Mouse (Mus musculus): ENCODE results near the gene Bcl7a. TPM values are rescaled to one million over a fixed set of nuclear protein-coding genes. Genes with fewer than 3 reads are reported as not detected.

The Bcl7a gene
- polyA plus RNA-seq, 1 experiment: 23.4 TPM

- TF ChIP-seq POLR2A (IDR thresholded peaks at IDR 0.05; ENCODE audit: low read depth, low read length) (no peak), CTCF (conservative IDR thresholded peaks at IDR 0.05; ENCODE audit: insufficient read depth, insufficient read length, low read depth, low read length) (no peak)
- 92% methylated on average over 3 of the region's 3 CpGs for WGBS
- H3K4me3 ChIP-seq (ENCODE audit: insufficient read depth, low read depth, low read length): no peak overlapping the region
- no peak for DNase-seq
- H3K36me3 ChIP-seq (ENCODE audit: control insufficient read depth, insufficient read depth, low read length): no peaks in the 10 kb centered on the region
- peaks cover 7% of the 10 kb centered on the region for H3K4me1 ChIP-seq (ENCODE audit: control insufficient read depth, insufficient read depth, low read length)
- H3K27ac ChIP-seq (ENCODE audit: insufficient read depth, low read depth, low read length): no peak overlapping the region
- H3K27me3 ChIP-seq (replicated peaks; ENCODE audit: control insufficient read depth, insufficient read depth, low read length): no peaks in the 10 kb centered on the region
Measured at GRCm38 (mm10) chr5:123416149-123416548, 72.5 kb downstream of the Bcl7a start.

GRCm38 (mm10) chr5:123416566-123417518 is 73.2 kb downstream of the Bcl7a start:
- no peaks in the 10 kb centered on the region for H3K36me3 ChIP-seq (ENCODE audit: control insufficient read depth, insufficient read depth, low read length)
- H3K27ac ChIP-seq (ENCODE audit: insufficient read depth, low read depth, low read length): no peak overlapping the region
- no peak for DNase-seq
- H3K27me3 ChIP-seq (replicated peaks; ENCODE audit: control insufficient read depth, insufficient read depth, low read length): no peaks in the 10 kb centered on the region
- H3K4me1 ChIP-seq (ENCODE audit: control insufficient read depth, insufficient read depth, low read length): peaks cover 7% of the 10 kb centered on the region
- WGBS: 79% methylated on average over 8 of the region's 8 CpGs
- no peak overlapping the region for H3K4me3 ChIP-seq (ENCODE audit: insufficient read depth, low read depth, low read length)
- no peak for TF ChIP-seq POLR2A (IDR thresholded peaks at IDR 0.05; ENCODE audit: low read depth, low read length)
- no peak for TF ChIP-seq CTCF (conservative IDR thresholded peaks at IDR 0.05; ENCODE audit: insufficient read depth, insufficient read length, low read depth, low read length)

GRCm38 (mm10) chr5:123423885-123424284 is 80.3 kb downstream of the Bcl7a start:
- no peak overlapping the region for H3K27ac ChIP-seq (ENCODE audit: insufficient read depth, low read depth, low read length)
- no peak for TF ChIP-seq CTCF (conservative IDR thresholded peaks at IDR 0.05; ENCODE audit: insufficient read depth, insufficient read length, low read depth, low read length)
- TF ChIP-seq POLR2A (IDR thresholded peaks at IDR 0.05; ENCODE audit: low read depth, low read length): no peak
- no peaks in the 10 kb centered on the region for H3K27me3 ChIP-seq (replicated peaks; ENCODE audit: control insufficient read depth, insufficient read depth, low read length)
- 46% methylated on average over 2 of the region's 2 CpGs for WGBS
- no peak overlapping the region for H3K4me3 ChIP-seq (ENCODE audit: insufficient read depth, low read depth, low read length)
- H3K4me1 ChIP-seq (ENCODE audit: control insufficient read depth, insufficient read depth, low read length): no peaks in the 10 kb centered on the region
- H3K36me3 ChIP-seq (ENCODE audit: control insufficient read depth, insufficient read depth, low read length): no peaks in the 10 kb centered on the region
- DNase-seq: no peak

Other genes with a start within 250 kb of the Bcl7a start
- gene Rhof, start 211.1 kb upstream of the Bcl7a start, polyA plus RNA-seq (2012; rRNA removed): 12.1 and 13.4 TPM in 2 replicates
- 6.7 and 8.8 TPM in 2 replicates for gene Setd1b, start 201.6 kb upstream of the Bcl7a start, polyA plus RNA-seq (2012; rRNA removed)
- gene Psmd9, start 174.4 kb upstream of the Bcl7a start, polyA plus RNA-seq (2012; rRNA removed): 34.2 and 35.1 TPM in 2 replicates
- 418 and 439 TPM in 2 replicates for gene Hpd, start 161.1 kb upstream of the Bcl7a start, polyA plus RNA-seq (2012; rRNA removed)
- 2.6 and 2.9 TPM in 2 replicates for gene Wdr66, start 91.7 kb upstream of the Bcl7a start, polyA plus RNA-seq (2012; rRNA removed)
- 20.4 TPM in 2 replicates for gene Mlxip, start 51.0 kb downstream of the Bcl7a start, polyA plus RNA-seq (2012; rRNA removed)
- gene Lrrc43, start 145.5 kb downstream of the Bcl7a start, polyA plus RNA-seq (2012; rRNA removed): not detected in 2 replicates
- not detected in 2 replicates for gene Il31, start 145.7 kb downstream of the Bcl7a start, polyA plus RNA-seq (2012; rRNA removed)
- 0.05 TPM in 1 of 2 replicates, not detected in the other for gene B3gnt4, start 166.6 kb downstream of the Bcl7a start, polyA plus RNA-seq (2012; rRNA removed)
- 64.2 and 68.8 TPM in 2 replicates for gene Diablo, start 180.3 kb downstream of the Bcl7a start, polyA plus RNA-seq (2012; rRNA removed)
- 2.0 and 2.9 TPM in 2 replicates for gene Gm49027, start 181.7 kb downstream of the Bcl7a start, polyA plus RNA-seq (2012; rRNA removed)
- gene Vps33a, start 229.2 kb downstream of the Bcl7a start, polyA plus RNA-seq (2012; rRNA removed): 22.6 and 24.1 TPM in 2 replicates

All from kidney, adult 2 months (tissue).